In genomic region chr16:72381819-72382218, GRCm38 (mm10) we compare ENCODE assay signal across 19 mouse cellular contexts.
DNase-seq lines count a peak whose midpoint lies in the region; ATAC-seq lines count a peak whose summit lies in the region.
"Had no signal": no experiment of that assay in that cellular context is flagged by ENCODE, and none has a peak within 500 bp of the region (broad histone marks: within the 10 kb centered on the region; RNA-seq: fewer than 3 reads in every experiment).

No protein-coding gene starts in this region.

- ATAC-seq in heart, embryonic 13.5 days (ENCODE audit: extremely low read depth, insufficient number of reproducible peaks, low FRiP score, low TSS enrichment) = no peak; the same call in 1 of the 2 replicates
- ATAC-seq in heart, embryonic 15.5 days (replicated peaks; ENCODE audit: insufficient number of reproducible peaks, insufficient read depth, low FRiP score, low read depth) = peak; percentile 69
- ATAC-seq: forebrain, embryonic 16.5 days; intestine, embryonic 15.5 days had no signal

- H3K9me3 ChIP-seq in heart, embryonic 13.5 days = no peaks in the 10 kb centered on the region
- no peaks in the 10 kb centered on the region for H3K9me3 ChIP-seq in heart, embryonic 15.5 days (replicated peaks)
- H3K9me3 ChIP-seq: embryonic facial prominence, embryonic 13.5 days; forebrain, embryonic 12.5 days; hindbrain, embryonic 10.5 days; intestine, embryonic 15.5 days had no signal

- intact Hi-C loops in heart, postnatal 36 days (cut with DNase I) = no loop called here
- intact Hi-C loops in heart, postnatal 14 days (cut with DNase I) = no loop called here

- H3K4me2 ChIP-seq in heart, embryonic 13.5 days = no peak overlapping the region
- no peak overlapping the region for H3K4me2 ChIP-seq in heart, embryonic 15.5 days
- H3K4me2 ChIP-seq: embryonic facial prominence, embryonic 13.5 days; forebrain, embryonic 12.5 days; hindbrain, embryonic 14.5 days; intestine, embryonic 15.5 days had no signal

- no peak overlapping the region for H3K9ac ChIP-seq in heart, embryonic 13.5 days
- H3K9ac ChIP-seq in heart, embryonic 15.5 days = no peak overlapping the region
- H3K9ac ChIP-seq: embryonic facial prominence, embryonic 13.5 days; forebrain, embryonic 12.5 days; hindbrain, embryonic 14.5 days; intestine, embryonic 15.5 days had no signal

- peak; percentile 1 to 2 for DNase-seq in heart, adult 9 months (ENCODE audit: low spot score in 2 of 2)
- no peak for DNase-seq in heart, postnatal 36 days
- no peak for DNase-seq in heart, postnatal 14 days
- peak; percentile 29 for DNase-seq in heart, postnatal 4 days
- DNase-seq in right cerebral cortex, postnatal 14 days = no peak
- DNase-seq: adrenal gland, postnatal 10 days; cerebellum, adult 11 months; cerebellum, adult 8-10 months; cerebellum, postnatal 36 days; gastrocnemius, postnatal 10 days; kidney, adult 18-20 months had no signal

- H3K4me1 ChIP-seq in heart, embryonic 13.5 days = peaks cover 28% of the 10 kb centered on the region
- peaks cover 12% of the 10 kb centered on the region for H3K4me1 ChIP-seq in heart, embryonic 15.5 days (replicated peaks)
- H3K4me1 ChIP-seq: embryonic facial prominence, embryonic 13.5 days; forebrain, embryonic 12.5 days; hindbrain, embryonic 10.5 days; intestine, embryonic 15.5 days had no signal

- no peaks in the 10 kb centered on the region for H3K36me3 ChIP-seq in heart, embryonic 13.5 days
- H3K36me3 ChIP-seq in heart, embryonic 15.5 days = no peaks in the 10 kb centered on the region
- H3K36me3 ChIP-seq: embryonic facial prominence, embryonic 13.5 days; forebrain, embryonic 12.5 days; hindbrain, embryonic 10.5 days; intestine, embryonic 15.5 days had no signal

- WGBS in heart, embryonic 13.5 days = 26% methylated on average over 6 of the region's 6 CpGs
- 25% methylated on average over 6 of the region's 6 CpGs for WGBS in heart, embryonic 15.5 days

- no peak overlapping the region for H3K4me3 ChIP-seq in heart, embryonic 13.5 days
- H3K4me3 ChIP-seq in heart, embryonic 15.5 days = no peak overlapping the region
- H3K4me3 ChIP-seq: embryonic facial prominence, embryonic 13.5 days; forebrain, embryonic 12.5 days; hindbrain, embryonic 10.5 days; intestine, embryonic 15.5 days had no signal

- H3K27ac ChIP-seq in heart, embryonic 13.5 days (replicated peaks) = peak overlapping the region; percentile 73
- peak overlapping the region; percentile 69 for H3K27ac ChIP-seq in heart, embryonic 15.5 days
- H3K27ac ChIP-seq: embryonic facial prominence, embryonic 13.5 days; forebrain, embryonic 12.5 days; hindbrain, embryonic 10.5 days; hindbrain, embryonic 14.5 days; intestine, embryonic 15.5 days had no signal

- H3K27me3 ChIP-seq in heart, embryonic 13.5 days (replicated peaks) = no peaks in the 10 kb centered on the region
- H3K27me3 ChIP-seq in heart, embryonic 15.5 days = no peaks in the 10 kb centered on the region
- H3K27me3 ChIP-seq: embryonic facial prominence, embryonic 13.5 days; forebrain, embryonic 12.5 days; intestine, embryonic 15.5 days had no signal

Comparison
In these comparisons a context has a peak if more than half of its experiments do, and no peak if none do; other contexts are left out.
1. DNase-seq: peak in heart, adult 9 months (2 of 2) and heart, postnatal 4 days (single experiment); none in heart, postnatal 36 days (0 of 2), heart, postnatal 14 days (0 of 2) and right cerebral cortex, postnatal 14 days (single experiment).